Mouse (Mus musculus) G1E (cell line): Measurements from ENCODE around the gene Lmx1a. TPM values are rescaled to one million over a fixed set of nuclear protein-coding genes. Genes with fewer than 3 reads are reported as not detected.

ENCODE experiments used
- ATAC-seq: 2 replicates; pipeline ENCODE4 v1.8.0; 2016; ENCODE audit warnings: mild to moderate bottlenecking; ENCODE audit not compliant: insufficient number of reproducible peaks, poor library complexity, low FRiP score, severe bottlenecking; ENCODE audit errors: extremely low read depth
- DNase-seq: peaks from one replicate; pipeline ENCODE4 v3.0.0; 2012; ENCODE audit warnings: low spot score
- H3K27me3 ChIP-seq: 2 replicates; pipeline ENCODE4 v1.6.1; 2012; ENCODE audit warnings: mild to moderate bottlenecking, low read length, inconsistent platforms; ENCODE audit not compliant: insufficient read depth
- H3K36me3 ChIP-seq: replicated peaks from 2 replicates; pipeline ENCODE3; 2012; ENCODE audit warnings: mild to moderate bottlenecking, inconsistent platforms
- H3K4me1 ChIP-seq: 2 replicates; pipeline ENCODE4 v1.6.1; 2012; ENCODE audit warnings: low read depth, low read length, inconsistent platforms, mixed read lengths; ENCODE audit not compliant: insufficient read depth
- H3K4me3 ChIP-seq: 2 replicates; pipeline ENCODE4 v1.5.1; 2012; ENCODE audit warnings: low read depth, mild to moderate bottlenecking, inconsistent platforms, low read length, moderate library complexity, mixed read lengths
- H3K9me3 ChIP-seq: replicated peaks from 2 replicates; pipeline ENCODE4 v1.6.1; 2012; ENCODE audit warnings: inconsistent platforms
- CTCF ChIP-seq: IDR thresholded peaks from 2 replicates; pipeline ENCODE4 v1.5.1; 2012; ENCODE audit warnings: low read depth, low read length, inconsistent platforms, mixed read lengths
- GATA1 ChIP-seq: IDR thresholded peaks from 2 replicates; pipeline ENCODE4 v1.6.1; 2012; ENCODE audit warnings: borderline replicate concordance, low read length, inconsistent platforms, mixed read lengths
- GATA2 ChIP-seq: IDR thresholded peaks from 2 replicates; pipeline ENCODE4 v1.6.1; 2012; ENCODE audit warnings: low read depth, low read length, inconsistent platforms, borderline replicate concordance
- POLR2AphosphoS5 ChIP-seq: IDR thresholded peaks from 2 replicates; pipeline ENCODE4 v1.6.1; 2012; ENCODE audit warnings: low read depth, low read length, inconsistent platforms; ENCODE audit not compliant: insufficient replicate concordance
- TAL1 ChIP-seq: conservative IDR thresholded peaks from 2 replicates; pipeline ENCODE4 v1.6.1; 2012; ENCODE audit warnings: low read depth, low read length, inconsistent platforms, mixed read lengths
- polyA plus RNA-seq: library from polyadenylated mRNA; stranded (reverse); fragments of >175 nt; gene quantifications from 2 replicates; pipeline ENCODE4 v1.2.3, GENCODE M21; 2012
- total RNA-seq, 2 experiments: library from RNA; stranded (forward) in 1 of 2; stranded (reverse) in 1 of 2; fragments of 200-1000 nt in 1 of 2; fragments of >200 nt in 1 of 2; fragmentation: Nextera tagmentation in 1 of 2; gene quantifications; 2 replicates each; pipeline ENCODE4 v1.2.3; 2014 to 2017

Gene Lmx1a
- total and polyA plus RNA-seq, 3 experiments, result 0.05 TPM; not detected in 2

- H3K9me3 ChIP-seq, result peaks cover 67% of the 10 kb centered on the region
- no peaks in the 10 kb centered on the region for H3K36me3 ChIP-seq
- no peaks in the 10 kb centered on the region for H3K4me1 ChIP-seq
- ATAC-seq (no peak), DNase-seq (no peak)
- TF ChIP-seq CTCF (no peak), TAL1 (no peak), GATA1 (no peak), POLR2AphosphoS5 (no peak), GATA2 (no peak)
- H3K4me3 ChIP-seq, result no peak overlapping the region
- H3K27me3 ChIP-seq, result no peaks in the 10 kb centered on the region
Observed at GRCm38 (mm10) chr1:167804836-167805235, 115.8 kb downstream of the Lmx1a start.

- Histone ChIP-seq H3K9me3 (peaks cover 34% of the 10 kb centered on the region), H3K4me3 (no peak overlapping the region), H3K4me1 (no peaks in the 10 kb centered on the region), H3K27me3 (no peaks in the 10 kb centered on the region), H3K36me3 (no peaks in the 10 kb centered on the region)
- DNase-seq, result no peak
- ATAC-seq, result no peak
- TF ChIP-seq POLR2AphosphoS5 (no peak), CTCF (no peak), GATA2 (no peak), GATA1 (no peak), TAL1 (no peak)
Observed at GRCm38 (mm10) chr1:167811141-167811540, 122.1 kb downstream of the Lmx1a start.

- ATAC-seq (no peak), DNase-seq (no peak)
- H3K36me3 ChIP-seq, result no peaks in the 10 kb centered on the region
- TF ChIP-seq GATA2 (no peak), POLR2AphosphoS5 (no peak), CTCF (no peak), GATA1 (no peak), TAL1 (no peak)
- H3K27me3 ChIP-seq, result no peaks in the 10 kb centered on the region
- H3K9me3 ChIP-seq, result peaks cover 45% of the 10 kb centered on the region
- no peaks in the 10 kb centered on the region for H3K4me1 ChIP-seq
- H3K4me3 ChIP-seq, result no peak overlapping the region
Observed at GRCm38 (mm10) chr1:167815166-167815565, 126.1 kb downstream of the Lmx1a start.

GRCm38 (mm10) chr1:167817028-167817427, 128.0 kb downstream of the Lmx1a start:
- Histone ChIP-seq H3K9me3 (peaks cover 53% of the 10 kb centered on the region), H3K27me3 (no peaks in the 10 kb centered on the region), H3K4me1 (no peaks in the 10 kb centered on the region), H3K4me3 (no peak overlapping the region), H3K36me3 (no peaks in the 10 kb centered on the region)
- ATAC-seq (no peak), DNase-seq (no peak)
- TF ChIP-seq POLR2AphosphoS5, result no peak
- TF ChIP-seq GATA2, result no peak
- TF ChIP-seq TAL1, result no peak
- TF ChIP-seq CTCF, result no peak
- TF ChIP-seq GATA1, result no peak

GRCm38 (mm10) chr1:167817616-167818015, 128.6 kb downstream of the Lmx1a start:
- Histone ChIP-seq H3K4me1 (no peaks in the 10 kb centered on the region), H3K36me3 (no peaks in the 10 kb centered on the region), H3K9me3 (peaks cover 56% of the 10 kb centered on the region), H3K27me3 (no peaks in the 10 kb centered on the region), H3K4me3 (no peak overlapping the region)
- no peak for ATAC-seq
- TF ChIP-seq POLR2AphosphoS5, result no peak
- no peak for TF ChIP-seq TAL1
- no peak for TF ChIP-seq GATA2
- no peak for TF ChIP-seq CTCF
- no peak for TF ChIP-seq GATA1
- DNase-seq, result no peak

- Histone ChIP-seq H3K27me3 (no peaks in the 10 kb centered on the region), H3K9me3 (peaks cover 46% of the 10 kb centered on the region), H3K4me3 (no peak overlapping the region), H3K36me3 (no peaks in the 10 kb centered on the region), H3K4me1 (no peaks in the 10 kb centered on the region)
- ATAC-seq (no peak), DNase-seq (no peak)
- TF ChIP-seq POLR2AphosphoS5 (no peak), GATA1 (no peak), GATA2 (no peak), CTCF (no peak), TAL1 (no peak)
Observed at GRCm38 (mm10) chr1:167820031-167820430, 131.0 kb downstream of the Lmx1a start.

- no peaks in the 10 kb centered on the region for H3K4me1 ChIP-seq
- DNase-seq (no peak), ATAC-seq (no peak)
- no peak overlapping the region for H3K4me3 ChIP-seq
- H3K36me3 ChIP-seq, result no peaks in the 10 kb centered on the region
- H3K27me3 ChIP-seq, result no peaks in the 10 kb centered on the region
- no peak for TF ChIP-seq GATA2
- no peak for TF ChIP-seq CTCF
- TF ChIP-seq TAL1, result no peak
- TF ChIP-seq POLR2AphosphoS5, result no peak
- peaks cover 43% of the 10 kb centered on the region for H3K9me3 ChIP-seq
Observed at GRCm38 (mm10) chr1:167821125-167821524, 132.1 kb downstream of the Lmx1a start.
